26 mouse cellular contexts compared by ENCODE assay signal in the genomic region with DNA sequence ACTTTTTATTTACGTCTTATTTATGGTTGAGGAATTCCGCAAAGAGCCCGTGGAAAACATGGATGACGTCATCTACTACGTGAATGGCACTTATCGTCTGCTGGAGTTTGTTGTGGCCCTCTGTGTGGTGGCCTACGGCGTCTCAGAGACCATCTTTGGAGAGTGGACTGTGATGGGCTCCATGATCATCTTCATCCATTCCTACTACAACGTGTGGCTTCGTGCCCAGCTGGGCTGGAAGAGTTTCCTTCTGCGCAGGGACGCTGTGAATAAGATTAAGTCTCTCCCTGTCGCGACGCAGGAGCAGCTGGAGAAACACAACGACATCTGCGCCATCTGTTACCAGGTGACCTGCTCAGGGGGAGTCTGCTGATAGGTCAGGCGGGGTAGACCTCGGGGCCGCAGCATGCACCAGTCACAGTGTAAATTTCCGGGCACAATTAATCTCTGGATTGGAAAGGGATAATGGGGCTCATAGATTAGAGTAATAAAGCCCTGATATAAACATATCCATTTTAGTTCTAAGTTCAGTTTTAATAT. TPM values are rescaled to one million over a fixed set of nuclear protein-coding genes. Genes with fewer than 3 reads are reported as not detected.
A peak's percentile ranks its signal among the peaks of the same experiment; 100 is the strongest.
DNase-seq lines count a peak whose midpoint lies in the region; ATAC-seq and TF ChIP-seq lines count a peak whose summit lies in the region.
"Had no signal": no experiment of that assay in that cellular context is flagged by ENCODE, and none has a peak within 500 bp of the region (broad histone marks: within the 10 kb centered on the region; RNA-seq: fewer than 3 reads in every experiment).

No protein-coding gene starts in this region.

- ATAC-seq in midbrain, embryonic 11.5 days (ENCODE audit: low FRiP score): peak; percentile 48; the same call in 1 of the 2 replicates
- ATAC-seq in midbrain, embryonic 16.5 days: no peak
- ATAC-seq in CD4-positive, CD25-positive, alpha-beta regulatory T cell, adult 4 months: no peak
- ATAC-seq: forebrain, embryonic 13.5 days; forebrain, embryonic 16.5 days; hindbrain, postnatal 0 days; inflammation-experienced regulatory T-cells, adult 6 months; Patski had no signal

- TF ChIP-seq CTCF in brain, embryonic 14.5 days (IDR thresholded peaks at IDR 0.05; ENCODE audit: borderline replicate concordance, extremely low read depth, insufficient read depth, insufficient read length): no peak

- no peak overlapping the region for H3K4me2 ChIP-seq in midbrain, embryonic 11.5 days
- H3K4me2 ChIP-seq in midbrain, embryonic 16.5 days (ENCODE audit: low read length): no peak overlapping the region
- H3K4me2 ChIP-seq: forebrain, embryonic 13.5 days; heart, embryonic 13.5 days; hindbrain, embryonic 14.5 days had no signal

- H3K9me3 ChIP-seq in midbrain, embryonic 11.5 days (ENCODE audit: control insufficient read depth, low read length): no peaks in the 10 kb centered on the region
- H3K9me3 ChIP-seq in midbrain, embryonic 16.5 days (replicated peaks; ENCODE audit: control insufficient read depth, low read length, poor library complexity, severe bottlenecking): no peaks in the 10 kb centered on the region
- H3K9me3 ChIP-seq: forebrain, embryonic 10.5 days; forebrain, embryonic 13.5 days; G1E; heart, embryonic 10.5 days; heart, embryonic 13.5 days had no signal

- no peak overlapping the region for H3K9ac ChIP-seq in midbrain, embryonic 11.5 days (ENCODE audit: low read length)
- no peak overlapping the region for H3K9ac ChIP-seq in midbrain, embryonic 16.5 days (ENCODE audit: low read depth, low read length)
- H3K9ac ChIP-seq: forebrain, embryonic 13.5 days; heart, embryonic 13.5 days; hindbrain, embryonic 14.5 days had no signal

- no peak overlapping the region for H3K27ac ChIP-seq in midbrain, embryonic 11.5 days (ENCODE audit: low read depth, low read length)
- no peak overlapping the region for H3K27ac ChIP-seq in midbrain, embryonic 16.5 days (ENCODE audit: low read length)
- H3K27ac ChIP-seq: forebrain, embryonic 10.5 days; forebrain, embryonic 13.5 days; heart, embryonic 10.5 days; heart, embryonic 13.5 days; hindbrain, embryonic 14.5 days; hindbrain, postnatal 0 days had no signal

- no peak overlapping the region for H3K4me3 ChIP-seq in midbrain, embryonic 11.5 days (ENCODE audit: low read depth, low read length)
- no peak overlapping the region for H3K4me3 ChIP-seq in midbrain, embryonic 16.5 days (ENCODE audit: low read depth, low read length)
- H3K4me3 ChIP-seq: forebrain, embryonic 10.5 days; forebrain, embryonic 13.5 days; heart, embryonic 10.5 days; heart, embryonic 13.5 days had no signal

- 85% methylated on average over 21 of the region's 21 CpGs for WGBS in midbrain, embryonic 11.5 days
- WGBS in midbrain, embryonic 16.5 days: 75% methylated on average over 21 of the region's 21 CpGs

- H3K4me1 ChIP-seq in midbrain, embryonic 11.5 days (ENCODE audit: control insufficient read depth, insufficient read depth, low read length): no peaks in the 10 kb centered on the region
- H3K4me1 ChIP-seq in midbrain, embryonic 16.5 days (ENCODE audit: control insufficient read depth, insufficient read depth, low read length): no peaks in the 10 kb centered on the region; the same call in 1 of the 2 replicates
- H3K4me1 ChIP-seq: forebrain, embryonic 10.5 days; forebrain, embryonic 13.5 days; heart, embryonic 10.5 days had no signal

- DNase-seq in cerebellum, postnatal 10 days: peak; percentile 19 to 36
- no peak for DNase-seq in cerebellum, adult 11 months
- DNase-seq in midbrain, embryonic 11.5 days (ENCODE audit: low spot score, missing footprints): no peak
- DNase-seq in brain, embryonic 14.5 days (ENCODE audit: low read depth): peak; percentile 4
- DNase-seq: adrenal gland, postnatal 10 days; adrenal gland, postnatal 36 days; cerebellum, adult 11-12 months; cerebellum, adult 8-10 months; gastrocnemius, postnatal 10 days; gastrocnemius, postnatal 36 days; heart, adult 18-20 months; heart, postnatal 14 days; heart, postnatal 4 days had no signal

- TF ChIP-seq POLR2A in brain, embryonic 14.5 days (IDR thresholded peaks at IDR 0.05; ENCODE audit: borderline replicate concordance, extremely low read depth, insufficient read depth, insufficient read length, poor library complexity, severe bottlenecking): no peak

- no peaks in the 10 kb centered on the region for H3K27me3 ChIP-seq in midbrain, embryonic 11.5 days (ENCODE audit: control insufficient read depth, insufficient read depth, low read length)
- H3K27me3 ChIP-seq in midbrain, embryonic 16.5 days (ENCODE audit: control insufficient read depth, insufficient read depth, low read depth, low read length): no peaks in the 10 kb centered on the region
- H3K27me3 ChIP-seq: CH12.LX; forebrain, embryonic 13.5 days; heart, embryonic 13.5 days; Patski had no signal

- H3K36me3 ChIP-seq in midbrain, embryonic 11.5 days (ENCODE audit: control insufficient read depth, insufficient read depth, low read length): peaks cover 28% of the 10 kb centered on the region
- H3K36me3 ChIP-seq in midbrain, embryonic 16.5 days (ENCODE audit: control insufficient read depth, insufficient read depth, low read length): peaks cover 30% of the 10 kb centered on the region

RNA-seq across cellular contexts. Expression of a gene that starts 42.8 kb away (rescaled TPM):
- polyA plus RNA-seq in midbrain, embryonic 11.5 days (2014; fragmentation: Nextera tagmentation; extraction: Ambion mirVana): 150 and 154 TPM in 2 replicates
- polyA plus RNA-seq in midbrain, embryonic 16.5 days (2015; fragmentation: Nextera tagmentation; extraction: Ambion mirVana): 108 and 110 TPM in 2 replicates
- 179 and 193 TPM in 2 replicates for polyA plus RNA-seq in brain, embryonic 14.5 days (2012; rRNA removed)
- 10 to 100 TPM; 54.0 to 64.9 TPM for polyA plus RNA-seq in CD4-positive, CD25-positive, alpha-beta regulatory T cell, adult 4 months (2017; shearing (Covaris generic))

RNA-seq across cellular contexts. Expression of a gene that starts 55.6 kb away (rescaled TPM):
- polyA plus RNA-seq in midbrain, embryonic 11.5 days (2014; fragmentation: Nextera tagmentation; extraction: Ambion mirVana): 73.8 and 79.2 TPM in 2 replicates
- 52.9 and 53.3 TPM in 2 replicates for polyA plus RNA-seq in midbrain, embryonic 16.5 days (2015; fragmentation: Nextera tagmentation; extraction: Ambion mirVana)
- 33.8 and 53.1 TPM in 2 replicates for polyA plus RNA-seq in brain, embryonic 14.5 days (2012; rRNA removed)
- 1 to 10 TPM in 1 of 2 experiments, under 1 TPM in 1; 0.30 to 3.9 TPM for polyA plus RNA-seq in CD4-positive, CD25-positive, alpha-beta regulatory T cell, adult 4 months (2017; shearing (Covaris generic))
- polyA plus RNA-seq: G1E had no signal

Comparison
In these comparisons a context has a peak if more than half of its experiments do, and no peak if none do; other contexts are left out.
1. DNase-seq: peak in cerebellum, postnatal 10 days (2 of 2) and brain, embryonic 14.5 days (single experiment); none in cerebellum, adult 11 months (single experiment) and midbrain, embryonic 11.5 days (single experiment).